Mouse (Mus musculus): ENCODE measurements at regions not wholly inside any gene's neighbourhood (a gene's known extent, or its start where the extent isn't known, plus 50 kb on each side); places are given as distances from the start of the nearest gene placed in this dataset.

DNA sequence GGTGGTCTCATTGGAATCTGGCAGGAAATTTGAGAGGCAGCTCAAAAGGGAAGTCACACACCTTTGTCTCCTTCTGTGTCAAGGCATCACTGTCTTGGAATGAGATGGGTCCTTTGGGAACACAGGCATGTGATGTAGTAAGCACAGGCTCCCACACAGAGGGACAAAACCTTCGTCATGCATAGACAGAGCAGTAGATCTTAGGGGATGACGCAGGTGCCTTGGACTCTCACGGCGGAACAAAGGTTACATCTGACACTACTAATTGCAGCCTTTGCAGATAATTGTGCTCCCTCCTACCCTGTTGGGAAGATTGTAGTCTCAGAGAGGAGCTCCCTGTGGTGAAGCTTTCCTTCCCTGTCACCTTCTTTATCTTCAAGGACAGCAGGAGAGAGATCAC, 131.3 kb upstream of the Plxnc1 start:
- Histone ChIP-seq H3K4me3 (ENCODE audit: low read depth, low read length) (no peak overlapping the region), H3K4me2 (ENCODE audit: low read depth, low read length) (no peak overlapping the region), H3K36me3 (ENCODE audit: control insufficient read depth, insufficient read depth, low read length) (no peaks in the 10 kb centered on the region), H3K9ac (replicated peaks; ENCODE audit: low read depth, low read length) (no peak overlapping the region), H3K4me1 (ENCODE audit: control insufficient read depth, insufficient read depth, low read length) (no peaks in the 10 kb centered on the region), H3K9me3 (ENCODE audit: control insufficient read depth, low read length) (no peaks in the 10 kb centered on the region), H3K27ac (ENCODE audit: low read depth, low read length) (no peak overlapping the region), H3K27me3 (ENCODE audit: control insufficient read depth, insufficient read depth, low read length) (no peaks in the 10 kb centered on the region)
- ATAC-seq (ENCODE audit: low read depth): no peak
- 50% methylated on average over 4 of the region's 4 CpGs for WGBS

DNA sequence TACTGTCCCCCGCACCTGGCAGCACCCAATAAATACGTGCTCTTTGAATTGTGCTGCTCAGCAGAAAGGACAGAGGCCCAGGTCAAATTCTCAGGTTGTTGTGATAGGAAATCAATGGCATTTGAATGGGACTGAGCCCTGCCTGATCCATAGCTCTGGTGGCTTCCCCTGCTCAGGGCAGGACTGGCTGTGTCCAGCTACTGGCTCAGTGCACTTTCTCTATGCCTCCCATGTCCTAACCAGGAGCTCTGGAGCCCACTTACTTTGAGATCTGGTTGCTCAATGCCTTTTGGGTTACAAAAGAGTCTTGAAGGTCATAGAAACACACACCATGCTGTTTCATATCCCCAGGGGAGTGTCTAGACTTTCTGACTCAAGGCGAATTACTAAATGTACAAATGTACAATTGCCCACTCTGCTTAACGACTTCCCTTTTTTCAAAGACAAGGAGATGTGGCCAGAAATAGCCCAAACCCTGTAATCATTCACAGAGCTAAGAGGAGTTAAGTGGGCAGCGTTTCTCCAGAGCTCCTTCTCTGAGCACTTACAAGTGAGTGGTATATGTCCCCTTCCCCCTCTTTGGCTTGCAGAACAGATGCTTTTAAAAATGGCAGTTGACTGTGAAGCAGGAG, 130.4 kb upstream of the Plxnc1 start:
- H3K4me3 ChIP-seq (ENCODE audit: low read depth, low read length): no peak overlapping the region
- no peak overlapping the region for H3K4me2 ChIP-seq (ENCODE audit: low read depth, low read length)
- H3K36me3 ChIP-seq (ENCODE audit: control insufficient read depth, insufficient read depth, low read length): no peaks in the 10 kb centered on the region
- H3K9me3 ChIP-seq (ENCODE audit: control insufficient read depth, low read length): no peaks in the 10 kb centered on the region
- H3K27me3 ChIP-seq (ENCODE audit: control insufficient read depth, insufficient read depth, low read length): no peaks in the 10 kb centered on the region
- no peak for ATAC-seq (ENCODE audit: low read depth)
- no peak overlapping the region for H3K27ac ChIP-seq (ENCODE audit: low read depth, low read length)
- H3K9ac ChIP-seq (replicated peaks; ENCODE audit: low read depth, low read length): no peak overlapping the region
- no peaks in the 10 kb centered on the region for H3K4me1 ChIP-seq (ENCODE audit: control insufficient read depth, insufficient read depth, low read length)
- WGBS: 47% methylated on average over 5 of the region's 5 CpGs

DNA sequence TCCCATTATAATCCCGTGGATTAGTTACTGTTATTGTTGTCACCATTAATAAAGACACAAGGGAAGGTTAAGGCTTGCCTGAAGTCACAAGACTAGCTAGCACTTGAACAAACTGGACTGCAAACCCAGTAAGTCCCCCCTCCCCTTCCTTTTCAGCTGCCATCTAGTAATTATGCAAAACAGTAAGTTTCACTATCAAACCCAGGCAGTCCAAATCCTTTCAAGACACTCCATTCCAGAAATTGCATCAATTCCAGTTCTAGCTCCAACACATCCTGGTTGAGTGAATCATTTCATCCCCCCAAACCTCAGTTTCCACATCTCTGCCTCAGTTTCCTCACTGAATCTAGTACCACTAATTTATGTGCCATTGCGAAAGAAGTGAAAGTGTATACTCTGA, 129.7 kb upstream of the Plxnc1 start:
- Histone ChIP-seq H3K27me3 (ENCODE audit: control insufficient read depth, insufficient read depth, low read length) (no peaks in the 10 kb centered on the region), H3K27ac (ENCODE audit: low read depth, low read length) (no peak overlapping the region), H3K36me3 (ENCODE audit: control insufficient read depth, insufficient read depth, low read length) (no peaks in the 10 kb centered on the region), H3K4me1 (ENCODE audit: control insufficient read depth, insufficient read depth, low read length) (no peaks in the 10 kb centered on the region), H3K4me3 (ENCODE audit: low read depth, low read length) (no peak overlapping the region), H3K9me3 (ENCODE audit: control insufficient read depth, low read length) (no peaks in the 10 kb centered on the region), H3K9ac (replicated peaks; ENCODE audit: low read depth, low read length) (no peak overlapping the region), H3K4me2 (ENCODE audit: low read depth, low read length) (no peak overlapping the region)
- no peak for ATAC-seq (ENCODE audit: low read depth)
- 93% methylated on average over 2 of the region's 2 CpGs for WGBS

DNA sequence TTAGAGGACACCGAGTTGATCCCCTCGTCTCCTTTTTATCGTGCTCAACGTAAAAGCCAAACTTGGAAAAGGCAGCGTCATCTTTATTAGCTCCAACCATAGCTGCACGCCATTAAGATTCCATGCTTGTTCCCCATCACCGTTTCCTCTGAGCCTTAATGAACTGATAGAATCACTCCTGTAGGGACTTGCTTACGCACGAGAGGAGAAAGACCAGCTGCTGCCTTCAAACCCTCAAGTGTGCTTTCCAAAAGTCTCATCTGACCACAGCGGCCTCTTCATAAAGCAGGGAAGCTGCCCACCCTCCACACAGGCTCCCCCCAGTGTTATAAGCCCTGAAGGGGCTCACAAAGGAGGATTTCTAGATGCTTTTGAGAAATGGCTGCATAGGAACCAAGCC, 123.3 kb upstream of the Plxnc1 start:
- no peaks in the 10 kb centered on the region for H3K36me3 ChIP-seq (ENCODE audit: control insufficient read depth, insufficient read depth, low read length)
- H3K27me3 ChIP-seq (ENCODE audit: control insufficient read depth, insufficient read depth, low read length): no peaks in the 10 kb centered on the region
- H3K9me3 ChIP-seq (ENCODE audit: control insufficient read depth, low read length): no peaks in the 10 kb centered on the region
- WGBS: 70% methylated on average over 10 of the region's 10 CpGs
- H3K27ac ChIP-seq (ENCODE audit: low read depth, low read length): no peak overlapping the region
- no peak overlapping the region for H3K4me2 ChIP-seq (ENCODE audit: low read depth, low read length)
- H3K4me3 ChIP-seq (ENCODE audit: low read depth, low read length): no peak overlapping the region
- no peak overlapping the region for H3K9ac ChIP-seq (replicated peaks; ENCODE audit: low read depth, low read length)
- H3K4me1 ChIP-seq (ENCODE audit: control insufficient read depth, insufficient read depth, low read length): no peaks in the 10 kb centered on the region
- ATAC-seq (ENCODE audit: low read depth): no peak

DNA sequence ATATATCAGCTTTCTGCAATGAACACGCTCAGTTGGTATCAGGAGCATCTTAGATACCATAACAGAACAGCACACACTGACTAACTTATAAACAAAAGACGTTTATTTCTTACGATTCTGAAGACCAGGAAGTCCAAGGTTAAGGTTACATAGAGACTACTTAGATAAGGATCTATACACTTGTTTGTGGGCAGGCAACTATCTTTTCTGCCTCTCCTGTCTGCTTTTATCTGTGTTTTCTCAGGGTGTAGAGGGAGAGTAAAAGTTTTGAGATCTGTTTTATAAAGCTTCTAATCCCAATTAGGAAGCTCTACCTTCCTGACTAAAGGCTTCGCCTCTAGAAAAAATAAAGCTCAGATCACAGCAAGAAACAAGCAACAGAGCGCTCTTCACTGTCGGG, 122.1 kb upstream of the Plxnc1 start:
- no peak overlapping the region for H3K4me3 ChIP-seq (ENCODE audit: low read depth, low read length)
- H3K9me3 ChIP-seq (ENCODE audit: control insufficient read depth, low read length): no peaks in the 10 kb centered on the region
- no peak for ATAC-seq (ENCODE audit: low read depth)
- 85% methylated on average over 6 of the region's 6 CpGs for WGBS
- no peak overlapping the region for H3K4me2 ChIP-seq (ENCODE audit: low read depth, low read length)
- H3K4me1 ChIP-seq (ENCODE audit: control insufficient read depth, insufficient read depth, low read length): no peaks in the 10 kb centered on the region
- no peak overlapping the region for H3K9ac ChIP-seq (replicated peaks; ENCODE audit: low read depth, low read length)
- no peak overlapping the region for H3K27ac ChIP-seq (ENCODE audit: low read depth, low read length)
- no peaks in the 10 kb centered on the region for H3K27me3 ChIP-seq (ENCODE audit: control insufficient read depth, insufficient read depth, low read length)
- H3K36me3 ChIP-seq (ENCODE audit: control insufficient read depth, insufficient read depth, low read length): no peaks in the 10 kb centered on the region

DNA sequence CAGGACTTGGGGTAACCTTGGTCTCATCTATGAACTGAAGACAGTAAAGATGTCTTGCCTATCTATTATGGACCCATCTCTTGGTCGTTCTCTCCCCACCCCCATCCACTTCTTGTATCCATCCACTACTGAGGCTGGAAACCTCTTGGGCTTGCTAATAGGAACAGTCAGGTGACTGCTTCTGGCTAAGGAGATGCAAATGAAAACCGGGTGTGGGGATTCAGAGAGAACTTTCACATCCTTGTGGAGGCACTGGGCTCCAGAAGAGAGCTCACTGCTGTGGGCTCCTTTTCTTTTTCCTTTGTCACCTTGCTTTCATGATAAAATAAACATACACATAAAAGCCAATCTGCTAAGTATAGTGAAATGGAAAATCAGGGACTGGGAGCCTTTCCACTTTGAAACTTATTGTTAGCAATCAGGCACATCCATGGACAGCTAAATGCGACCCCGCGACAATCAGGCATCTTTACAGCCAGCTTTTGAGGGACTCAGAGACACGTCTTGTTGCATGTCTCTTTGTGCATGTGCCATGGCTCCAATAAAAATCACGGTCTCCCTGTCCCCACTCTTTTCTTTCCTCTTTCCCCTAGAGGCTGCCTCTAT, 115.0 kb upstream of the Plxnc1 start:
- H3K4me1 ChIP-seq (ENCODE audit: control insufficient read depth, insufficient read depth, low read length): peaks cover 3% of the 10 kb centered on the region; the same call in 1 of the 2 replicates
- no peaks in the 10 kb centered on the region for H3K9me3 ChIP-seq (ENCODE audit: control insufficient read depth, low read length)
- 64% methylated on average over 7 of the region's 7 CpGs for WGBS
- H3K36me3 ChIP-seq (ENCODE audit: control insufficient read depth, insufficient read depth, low read length): no peaks in the 10 kb centered on the region
- no peak overlapping the region for H3K9ac ChIP-seq (replicated peaks; ENCODE audit: low read depth, low read length)
- H3K27me3 ChIP-seq (ENCODE audit: control insufficient read depth, insufficient read depth, low read length): no peaks in the 10 kb centered on the region
- H3K27ac ChIP-seq (ENCODE audit: low read depth, low read length): no peak overlapping the region
- H3K4me3 ChIP-seq (ENCODE audit: low read depth, low read length): no peak overlapping the region
- no peak overlapping the region for H3K4me2 ChIP-seq (ENCODE audit: low read depth, low read length)
- ATAC-seq (ENCODE audit: low read depth): no peak

DNA sequence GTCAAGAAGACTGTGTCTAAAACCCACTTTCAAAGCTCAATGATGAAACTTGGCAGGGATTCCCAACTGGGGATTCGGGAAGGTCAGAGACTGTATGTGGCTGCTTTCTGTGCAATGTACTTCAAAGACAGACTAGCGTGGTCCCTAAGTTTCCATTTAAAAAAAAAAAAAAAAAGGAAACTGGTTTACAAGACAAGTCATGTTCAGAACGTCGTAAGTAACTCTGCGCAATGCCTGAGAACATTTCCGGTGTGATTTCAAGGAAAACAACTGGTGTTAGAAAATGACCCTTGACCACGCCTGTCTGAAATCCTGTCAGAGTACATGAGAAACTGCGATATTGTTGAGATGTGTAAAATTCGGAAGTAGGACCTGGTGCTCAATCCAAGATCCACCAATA, 114.4 kb upstream of the Plxnc1 start:
- Histone ChIP-seq H3K4me3 (ENCODE audit: low read depth, low read length) (no peak overlapping the region), H3K27me3 (ENCODE audit: control insufficient read depth, insufficient read depth, low read length) (no peaks in the 10 kb centered on the region), H3K9ac (replicated peaks; ENCODE audit: low read depth, low read length) (no peak overlapping the region), H3K4me2 (ENCODE audit: low read depth, low read length) (no peak overlapping the region), H3K4me1 (ENCODE audit: control insufficient read depth, insufficient read depth, low read length) (peaks cover 3% of the 10 kb centered on the region; the same call in 1 of the 2 replicates), H3K27ac (ENCODE audit: low read depth, low read length) (no peak overlapping the region), H3K36me3 (ENCODE audit: control insufficient read depth, insufficient read depth, low read length) (no peaks in the 10 kb centered on the region), H3K9me3 (ENCODE audit: control insufficient read depth, low read length) (no peaks in the 10 kb centered on the region)
- WGBS: 86% methylated on average over 9 of the region's 9 CpGs
- ATAC-seq (ENCODE audit: low read depth): no peak

DNA sequence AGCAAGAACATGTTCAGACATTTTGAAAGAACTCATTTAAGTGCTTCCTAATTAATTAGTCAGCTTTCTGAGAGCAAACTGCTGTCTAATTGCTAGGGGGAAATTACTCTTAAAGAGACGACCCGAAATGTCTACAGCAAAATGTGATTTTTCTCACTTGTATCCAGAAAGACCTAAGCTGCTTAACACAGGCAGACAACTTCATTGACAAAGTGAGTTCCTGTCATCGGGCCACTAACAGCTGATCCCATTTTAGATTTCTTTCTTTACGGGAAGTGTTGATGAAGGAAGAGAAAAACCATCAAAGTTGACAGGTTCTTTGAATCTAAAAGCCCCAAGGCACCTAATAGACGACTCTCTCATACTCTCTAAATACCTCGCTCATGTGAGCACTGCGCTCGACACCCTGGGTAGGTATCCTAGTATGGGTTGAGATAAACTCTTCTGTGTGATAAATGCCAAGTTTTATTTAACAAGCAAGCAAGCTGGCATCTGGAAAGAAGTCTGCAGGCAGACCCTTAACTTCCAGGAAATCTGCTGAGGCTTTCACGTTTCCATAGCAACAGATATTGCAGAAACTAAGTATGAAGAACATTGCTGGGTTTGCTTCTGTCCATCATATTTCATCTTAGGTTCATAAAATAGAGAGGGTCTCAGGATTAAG, 112.5 kb upstream of the Plxnc1 start:
- H3K4me2 ChIP-seq (ENCODE audit: low read depth, low read length): no peak overlapping the region
- H3K9ac ChIP-seq (replicated peaks; ENCODE audit: low read depth, low read length): no peak overlapping the region
- ATAC-seq (ENCODE audit: low read depth): no peak
- H3K27me3 ChIP-seq (ENCODE audit: control insufficient read depth, insufficient read depth, low read length): no peaks in the 10 kb centered on the region
- H3K27ac ChIP-seq (ENCODE audit: low read depth, low read length): no peak overlapping the region
- peaks cover 3% of the 10 kb centered on the region; the same call in 1 of the 2 replicates for H3K4me1 ChIP-seq (ENCODE audit: control insufficient read depth, insufficient read depth, low read length)
- WGBS: 69% methylated on average over 9 of the region's 9 CpGs
- no peaks in the 10 kb centered on the region for H3K36me3 ChIP-seq (ENCODE audit: control insufficient read depth, insufficient read depth, low read length)
- no peaks in the 10 kb centered on the region for H3K9me3 ChIP-seq (ENCODE audit: control insufficient read depth, low read length)
- no peak overlapping the region for H3K4me3 ChIP-seq (ENCODE audit: low read depth, low read length)

DNA sequence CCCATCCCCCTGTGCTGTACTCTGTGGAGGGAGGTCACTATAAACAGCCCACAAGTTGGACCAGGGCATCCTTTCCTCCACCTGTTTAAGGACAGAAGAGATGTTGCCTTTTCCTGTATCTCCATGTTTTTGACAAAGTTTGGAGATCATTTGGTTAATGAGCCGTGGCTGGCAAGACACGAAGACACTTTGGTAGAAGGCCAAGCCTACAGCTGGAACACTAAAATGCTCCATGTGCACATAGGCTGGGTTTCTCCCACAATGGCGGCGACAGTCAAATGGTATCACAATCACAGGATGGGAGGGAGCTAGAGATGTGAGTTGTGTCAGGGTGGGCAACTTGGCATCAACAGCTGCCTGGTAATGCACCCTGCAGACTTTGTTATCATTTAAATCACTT, 111.9 kb upstream of the Plxnc1 start:
- peaks cover 3% of the 10 kb centered on the region; the same call in 1 of the 2 replicates for H3K4me1 ChIP-seq (ENCODE audit: control insufficient read depth, insufficient read depth, low read length)
- H3K27me3 ChIP-seq (ENCODE audit: control insufficient read depth, insufficient read depth, low read length): no peaks in the 10 kb centered on the region
- no peak overlapping the region for H3K4me3 ChIP-seq (ENCODE audit: low read depth, low read length)
- H3K4me2 ChIP-seq (ENCODE audit: low read depth, low read length): no peak overlapping the region
- H3K27ac ChIP-seq (ENCODE audit: low read depth, low read length): no peak overlapping the region
- no peaks in the 10 kb centered on the region for H3K36me3 ChIP-seq (ENCODE audit: control insufficient read depth, insufficient read depth, low read length)
- no peak for ATAC-seq (ENCODE audit: low read depth)
- 79% methylated on average over 4 of the region's 4 CpGs for WGBS
- no peak overlapping the region for H3K9ac ChIP-seq (replicated peaks; ENCODE audit: low read depth, low read length)
- no peaks in the 10 kb centered on the region for H3K9me3 ChIP-seq (ENCODE audit: control insufficient read depth, low read length)

Measured in neural tube, embryonic 14.5 days (tissue).